Mouse (Mus musculus) CH12.LX (cell line): ENCODE data around the gene Ogfod3.

ENCODE experiments used
- CTCF ChIP-seq, 2 experiments: IDR thresholded peaks in 1 of 2; conservative IDR thresholded peaks in 1 of 2; 2 replicates each; pipeline ENCODE4 v1.5.1; 2011 to 2012; ENCODE audit warnings: low read depth in 2 of 2, low read length in 2 of 2, improper control_type of control experiment in 1 of 2, inconsistent platforms in 1 of 2, mild to moderate bottlenecking in 1 of 2, moderate library complexity in 1 of 2
- MXI1 ChIP-seq: IDR thresholded peaks from 2 replicates; pipeline ENCODE4 v1.6.1; 2011; ENCODE audit warnings: mild to moderate bottlenecking, low read depth, low read length, improper control_type of control experiment
- NELFE ChIP-seq: IDR thresholded peaks from 2 replicates; pipeline ENCODE4 v1.6.1; 2011; ENCODE audit warnings: low read depth, low read length, improper control_type of control experiment
- POLR2A ChIP-seq: IDR thresholded peaks from 2 replicates; pipeline ENCODE4 v1.6.1; 2011; ENCODE audit warnings: low read depth, mild to moderate bottlenecking, improper control_type of control experiment, low read length
- SMC3 ChIP-seq: IDR thresholded peaks from 2 replicates; pipeline ENCODE4 v1.6.1; 2011; ENCODE audit warnings: low read depth, low read length, improper control_type of control experiment
- TCF12 ChIP-seq: IDR thresholded peaks from 2 replicates; pipeline ENCODE4 v1.6.1; 2014; ENCODE audit warnings: low read depth, mild to moderate bottlenecking, inconsistent platforms, low read length, improper control_type of control experiment
- ZNF384 ChIP-seq: IDR thresholded peaks from 2 replicates; pipeline ENCODE4 v1.6.1; 2012; ENCODE audit warnings: low read depth, low read length, improper control_type of control experiment, inconsistent platforms

DNA sequence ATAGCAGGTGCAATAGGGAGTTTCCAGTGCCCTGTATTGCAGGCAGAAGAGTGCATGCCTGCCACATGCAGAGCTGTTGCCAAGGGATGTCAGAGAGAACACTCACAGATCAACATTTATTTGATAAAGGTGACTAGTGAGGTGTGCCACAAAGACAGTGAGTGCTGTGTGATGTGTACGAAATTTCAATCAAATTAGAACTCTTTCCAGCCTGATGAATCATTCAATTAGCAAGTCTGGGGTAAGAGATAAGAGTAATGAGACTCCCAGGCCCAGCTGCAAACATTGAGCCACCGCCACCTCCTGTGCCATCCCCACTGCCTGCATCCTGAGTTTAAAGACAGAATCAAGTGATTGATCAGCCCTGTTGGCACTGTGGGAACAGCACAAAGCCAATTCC is 11.8 kb downstream of the Ogfod3 start:
- TF ChIP-seq CTCF (conservative IDR thresholded peaks at IDR 0.05 in 1 of 2, IDR thresholded peaks at IDR 0.05 in 1 of 2; ENCODE audit: low read depth in 2 of 2, low read length in 2 of 2) (no peak), ZNF384 (no peak), NELFE (no peak), POLR2A (no peak), TCF12 (no peak), MXI1 (no peak), SMC3 (no peak)
